Mouse (Mus musculus) testis, adult 2 months (tissue): ENCODE measurements around the gene Nmnat1.

ENCODE experiments used
- CTCF ChIP-seq: fragments of 200-500 bp; IDR thresholded peaks from 2 replicates; pipeline ENCODE4 v1.5.1; 2012; ENCODE audit warnings: low read depth, mild to moderate bottlenecking, inconsistent platforms, low read length, moderate library complexity; ENCODE audit not compliant: control insufficient read depth, insufficient read depth, insufficient replicate concordance
- POLR2A ChIP-seq: fragments of 200-500 bp; IDR thresholded peaks from 2 replicates; pipeline ENCODE4 v1.6.1; 2012; ENCODE audit warnings: low read depth, mild to moderate bottlenecking, inconsistent platforms, low read length, moderate library complexity; ENCODE audit not compliant: control insufficient read depth

DNA sequence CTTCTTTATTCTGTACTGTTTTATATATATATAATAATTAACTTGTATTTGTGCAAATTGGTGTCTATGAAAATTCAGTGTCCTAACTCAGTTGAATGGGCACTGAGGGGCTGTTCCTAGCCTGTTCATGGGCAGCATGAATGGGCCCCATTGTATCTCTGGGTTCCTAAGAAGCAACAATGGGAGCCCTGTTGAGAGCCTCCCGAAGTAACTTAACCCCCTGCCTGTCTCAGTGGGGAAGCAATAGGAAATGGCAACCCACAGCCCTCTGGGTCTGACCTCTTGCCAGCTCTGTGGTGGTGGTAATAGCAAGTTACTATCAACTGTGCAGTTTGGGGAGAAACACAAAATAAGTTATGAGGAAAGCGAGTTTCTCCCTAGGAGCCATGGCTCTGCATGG, 11.6 kb upstream of the Nmnat1 start:
- TF ChIP-seq POLR2A: no peak
- TF ChIP-seq CTCF: no peak
